Mouse (Mus musculus): ENCODE data around the gene Ube2v1. TPM values are rescaled to one million over a fixed set of nuclear protein-coding genes. Genes with fewer than 3 reads are reported as not detected.

The Ube2v1 gene
- polyA plus RNA-seq, 1 experiment from 2014 or later: 250 TPM

GRCm38 (mm10) chr2:167596726-167597491 is 35.0 kb downstream of the Ube2v1 start:
- Histone ChIP-seq H3K9me3 (no peaks in the 10 kb centered on the region), H3K4me3 (replicated peaks) (peak overlapping the region; percentile 3), H3K4me1 (peaks cover 54% of the 10 kb centered on the region), H3K27me3 (replicated peaks) (no peaks in the 10 kb centered on the region), H3K27ac (peak overlapping the region; percentile 81), H3K4me2 (peak overlapping the region; percentile 47), H3K36me3 (no peaks in the 10 kb centered on the region), H3K9ac (no peak overlapping the region)
- WGBS: 35% methylated on average over 27 of the region's 27 CpGs
- no peak for ATAC-seq (ENCODE audit: insufficient read depth, low FRiP score, low read depth)

DNA sequence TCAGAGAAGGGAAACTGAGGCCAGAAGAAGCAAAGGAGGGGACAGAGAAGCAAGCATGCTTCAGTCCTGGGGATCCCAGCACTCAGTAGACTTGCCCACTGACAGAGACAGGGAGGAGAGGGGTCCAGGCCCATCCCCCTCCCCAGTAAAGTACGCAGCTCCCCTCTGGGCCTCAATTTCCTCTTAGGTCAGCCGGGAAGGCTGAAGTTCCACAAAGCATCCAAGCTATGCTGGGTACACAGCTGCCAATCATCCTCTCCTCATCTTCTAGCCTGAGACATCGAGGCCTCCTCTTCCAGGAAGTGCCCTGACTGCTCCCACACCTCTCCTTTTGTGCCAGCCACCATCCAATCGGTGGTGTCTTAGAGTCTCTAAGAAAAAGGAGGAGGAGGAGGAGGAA is 35.6 kb downstream of the Ube2v1 start:
- Histone ChIP-seq H3K36me3 (no peaks in the 10 kb centered on the region), H3K9me3 (no peaks in the 10 kb centered on the region), H3K27ac (peak overlapping the region; percentile 86), H3K4me2 (no peak overlapping the region), H3K27me3 (replicated peaks) (no peaks in the 10 kb centered on the region), H3K4me1 (peaks cover 54% of the 10 kb centered on the region), H3K9ac (no peak overlapping the region), H3K4me3 (replicated peaks) (no peak overlapping the region)
- no peak for ATAC-seq (ENCODE audit: insufficient read depth, low FRiP score, low read depth)
- 24% methylated on average over 3 of the region's 4 CpGs for WGBS

GRCm38 (mm10) chr2:167595761-167596171 is 36.1 kb downstream of the Ube2v1 start:
- Histone ChIP-seq H3K4me1 (peaks cover 50% of the 10 kb centered on the region), H3K4me3 (replicated peaks) (no peak overlapping the region), H3K9ac (no peak overlapping the region), H3K36me3 (no peaks in the 10 kb centered on the region), H3K9me3 (no peaks in the 10 kb centered on the region), H3K27ac (peak overlapping the region; percentile 86), H3K4me2 (no peak overlapping the region), H3K27me3 (replicated peaks) (no peaks in the 10 kb centered on the region)
- ATAC-seq (ENCODE audit: insufficient read depth, low FRiP score, low read depth): no peak
- 36% methylated on average over 14 of the region's 14 CpGs for WGBS

DNA sequence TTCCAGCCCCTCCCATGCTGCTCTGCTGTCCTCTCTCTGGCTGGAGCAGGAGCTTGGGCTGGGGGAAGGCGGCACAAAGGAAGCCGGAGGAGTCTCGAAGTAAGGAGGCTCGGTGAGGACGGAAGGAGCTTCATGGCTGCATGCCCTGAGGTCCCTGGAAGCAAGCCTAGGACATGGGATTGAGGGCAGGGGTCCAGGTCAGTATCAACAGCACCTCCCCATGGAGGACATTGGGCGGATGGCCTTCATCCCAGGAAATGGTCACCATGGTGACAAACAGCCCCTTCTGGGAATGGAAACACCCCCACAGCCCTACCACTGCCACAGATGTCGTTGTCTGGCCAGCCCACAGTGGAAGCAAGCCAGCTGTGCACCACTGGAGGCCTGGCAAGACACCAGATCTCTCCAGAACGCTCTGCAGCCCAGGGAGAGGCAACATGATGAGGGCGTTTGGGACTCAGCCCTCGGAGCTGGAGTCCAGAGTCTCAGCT is 37.4 kb downstream of the Ube2v1 start:
- no peak overlapping the region for H3K4me3 ChIP-seq (replicated peaks)
- H3K4me1 ChIP-seq: peaks cover 39% of the 10 kb centered on the region
- no peak overlapping the region for H3K9ac ChIP-seq

DNA sequence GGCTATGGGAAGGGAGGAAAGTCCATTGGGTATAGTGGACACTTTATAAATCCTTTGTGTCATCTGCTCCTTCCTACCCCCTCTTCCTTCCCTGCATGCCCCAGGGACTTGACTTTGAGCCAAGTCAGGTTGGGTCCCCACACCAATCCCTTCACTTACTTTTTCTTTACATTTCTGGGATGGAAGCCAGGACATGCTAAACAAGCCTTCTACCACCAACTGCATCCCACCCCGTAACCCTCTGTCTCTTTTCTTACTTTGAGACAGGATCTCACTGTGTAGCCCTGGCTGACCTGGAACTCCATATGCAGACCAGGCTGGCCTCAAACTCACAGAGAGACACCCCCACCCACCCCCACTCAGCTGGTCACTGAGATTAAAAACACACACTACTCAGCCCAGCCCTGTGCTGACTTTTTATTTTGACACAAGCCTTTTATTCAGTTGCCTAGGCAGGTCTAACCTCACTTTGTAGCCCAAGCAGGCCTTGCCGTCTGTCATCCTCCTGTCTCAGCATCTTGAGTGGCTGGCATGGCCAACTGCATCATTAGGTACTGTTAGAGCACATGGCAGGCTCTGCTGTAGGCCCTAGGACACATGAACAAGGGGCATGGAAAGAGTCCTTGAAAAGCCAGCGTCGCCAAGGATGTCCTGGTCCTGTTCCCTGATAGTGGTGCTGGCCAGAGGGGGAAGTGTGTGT is 38.2 kb downstream of the Ube2v1 start:
- Histone ChIP-seq H3K27ac (peak overlapping the region; percentile 86), H3K27me3 (replicated peaks) (no peaks in the 10 kb centered on the region), H3K4me3 (replicated peaks) (no peak overlapping the region), H3K36me3 (no peaks in the 10 kb centered on the region), H3K4me2 (no peak overlapping the region), H3K9ac (no peak overlapping the region), H3K9me3 (no peaks in the 10 kb centered on the region), H3K4me1 (peaks cover 45% of the 10 kb centered on the region)
- ATAC-seq (ENCODE audit: insufficient read depth, low FRiP score, low read depth): no peak
- 72% methylated on average over 4 of the region's 4 CpGs for WGBS

More for the DNA sequence above, 37.4 kb downstream of the Ube2v1 start:
- Histone ChIP-seq H3K4me2 (peak overlapping the region; percentile 10; the same call in 1 of the 2 replicates), H3K36me3 (no peaks in the 10 kb centered on the region), H3K9me3 (no peaks in the 10 kb centered on the region), H3K27me3 (replicated peaks) (no peaks in the 10 kb centered on the region), H3K27ac (peak overlapping the region; percentile 86)
- peak; percentile 57 for ATAC-seq (ENCODE audit: insufficient read depth, low FRiP score, low read depth)
- WGBS: 18% methylated on average over 10 of the region's 10 CpGs

- ATAC-seq (ENCODE audit: insufficient read depth, low FRiP score, low read depth): peak; percentile 50; the same call in 1 of the 2 replicates
- peak overlapping the region; percentile 25 for H3K4me3 ChIP-seq (replicated peaks)
- no peaks in the 10 kb centered on the region for H3K36me3 ChIP-seq
- H3K4me2 ChIP-seq: peak overlapping the region; percentile 40
- H3K9me3 ChIP-seq: no peaks in the 10 kb centered on the region
- H3K9ac ChIP-seq: no peak overlapping the region
- peaks cover 38% of the 10 kb centered on the region for H3K4me1 ChIP-seq
- 27% methylated on average over 21 of the region's 21 CpGs for WGBS
- no peaks in the 10 kb centered on the region for H3K27me3 ChIP-seq (replicated peaks)
- peak overlapping the region; percentile 68 for H3K27ac ChIP-seq
Observed at GRCm38 (mm10) chr2:167588774-167589577, 42.9 kb downstream of the Ube2v1 start.

- ATAC-seq (ENCODE audit: insufficient read depth, low FRiP score, low read depth): peak; percentile 32; the same call in 1 of the 2 replicates
- Histone ChIP-seq H3K36me3 (no peaks in the 10 kb centered on the region), H3K27ac (peak overlapping the region; percentile 65), H3K9me3 (no peaks in the 10 kb centered on the region), H3K4me1 (peaks cover 50% of the 10 kb centered on the region), H3K9ac (no peak overlapping the region), H3K27me3 (replicated peaks) (no peaks in the 10 kb centered on the region), H3K4me2 (no peak overlapping the region), H3K4me3 (replicated peaks) (no peak overlapping the region)
- WGBS: 15% methylated on average over 9 of the region's 9 CpGs
Observed at GRCm38 (mm10) chr2:167586976-167587375, 44.9 kb downstream of the Ube2v1 start.

DNA sequence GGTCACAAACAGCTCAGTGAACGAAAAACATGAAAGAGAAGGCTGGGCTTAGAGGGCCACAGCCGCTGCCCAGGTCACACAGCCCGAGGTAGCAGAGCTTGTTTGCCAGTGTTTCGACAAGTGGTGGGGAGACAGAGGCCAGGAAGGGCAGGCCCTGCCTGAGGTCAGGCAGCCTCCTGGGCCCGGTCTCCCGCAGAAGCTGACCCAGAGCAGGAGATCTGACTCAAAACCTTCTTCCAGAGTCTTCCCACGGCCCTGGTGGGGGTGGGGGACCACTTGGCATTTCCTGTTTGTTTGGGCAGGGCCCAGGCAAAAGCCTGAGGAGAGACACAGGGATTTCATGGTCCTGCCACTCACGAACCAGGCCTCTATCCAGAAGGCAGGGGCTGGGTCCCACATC is 45.9 kb downstream of the Ube2v1 start:
- no peak for ATAC-seq (ENCODE audit: insufficient read depth, low FRiP score, low read depth)
- Histone ChIP-seq H3K4me3 (replicated peaks) (no peak overlapping the region), H3K4me1 (peaks cover 55% of the 10 kb centered on the region), H3K36me3 (no peaks in the 10 kb centered on the region), H3K27me3 (replicated peaks) (no peaks in the 10 kb centered on the region), H3K27ac (peak overlapping the region; percentile 65; the same call in 1 of the 2 replicates), H3K9ac (no peak overlapping the region), H3K9me3 (no peaks in the 10 kb centered on the region), H3K4me2 (no peak overlapping the region)
- WGBS: 27% methylated on average over 8 of the region's 8 CpGs

DNA sequence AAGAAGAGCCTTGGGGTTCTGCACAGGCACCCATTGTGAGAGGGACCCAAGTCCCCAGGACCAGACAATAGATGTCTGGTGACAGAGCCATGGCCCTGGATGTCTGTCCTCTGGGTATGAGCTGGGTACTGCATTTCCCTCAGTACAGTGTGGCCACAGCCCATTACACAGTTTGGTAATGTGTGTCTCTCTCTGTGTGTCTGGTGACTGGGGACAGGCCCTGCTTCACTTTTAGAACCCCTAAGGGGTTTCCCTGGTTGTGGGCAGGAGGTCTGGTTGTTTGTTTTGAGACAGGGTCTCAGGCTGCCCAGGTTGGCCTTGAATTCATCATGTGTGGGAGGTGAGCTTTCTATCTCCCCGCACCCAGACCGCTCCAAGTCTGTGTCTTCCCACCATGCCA is 46.6 kb downstream of the Ube2v1 start:
- Histone ChIP-seq H3K27me3 (replicated peaks) (no peaks in the 10 kb centered on the region), H3K4me3 (replicated peaks) (no peak overlapping the region), H3K4me2 (no peak overlapping the region), H3K4me1 (peaks cover 55% of the 10 kb centered on the region), H3K9ac (no peak overlapping the region), H3K9me3 (no peaks in the 10 kb centered on the region), H3K36me3 (no peaks in the 10 kb centered on the region), H3K27ac (no peak overlapping the region)
- ATAC-seq (ENCODE audit: insufficient read depth, low FRiP score, low read depth): no peak
- 55% methylated on average over 2 of the region's 2 CpGs for WGBS

GRCm38 (mm10) chr2:167583161-167583952 is 48.5 kb downstream of the Ube2v1 start:
- no peak; the same call in 1 of the 2 replicates for ATAC-seq (ENCODE audit: insufficient read depth, low FRiP score, low read depth)
- WGBS: 22% methylated on average over 10 of the region's 10 CpGs
- H3K9me3 ChIP-seq: no peaks in the 10 kb centered on the region
- no peak overlapping the region for H3K4me3 ChIP-seq (replicated peaks)
- H3K4me1 ChIP-seq: peaks cover 48% of the 10 kb centered on the region
- peak overlapping the region; percentile 64 for H3K27ac ChIP-seq
- no peaks in the 10 kb centered on the region for H3K27me3 ChIP-seq (replicated peaks)
- no peak overlapping the region for H3K4me2 ChIP-seq
- no peak overlapping the region for H3K9ac ChIP-seq
- no peaks in the 10 kb centered on the region for H3K36me3 ChIP-seq

- no peak overlapping the region for H3K4me2 ChIP-seq
- WGBS: 34% methylated on average over 5 of the region's 5 CpGs
- no peaks in the 10 kb centered on the region for H3K27me3 ChIP-seq (replicated peaks)
- ATAC-seq (ENCODE audit: insufficient read depth, low FRiP score, low read depth): no peak
- no peaks in the 10 kb centered on the region for H3K9me3 ChIP-seq
- no peak overlapping the region for H3K9ac ChIP-seq
- peaks cover 22% of the 10 kb centered on the region for H3K4me1 ChIP-seq
- no peaks in the 10 kb centered on the region for H3K36me3 ChIP-seq
- H3K27ac ChIP-seq: no peak overlapping the region
- no peak overlapping the region for H3K4me3 ChIP-seq (replicated peaks)
Observed at GRCm38 (mm10) chr2:167578521-167578920, 53.4 kb downstream of the Ube2v1 start.

All from stomach, embryonic 15.5 days (tissue).